Mouse (Mus musculus): Measurements from ENCODE around the gene Gm813.

GRCm38 (mm10) chr16:58662287-58662791 lies 45.6 kb upstream of the Gm813 start:
- TF ChIP-seq GATA1 (IDR thresholded peaks at IDR 0.05; ENCODE audit: borderline replicate concordance, low read length) (no peak), FLI1 (IDR thresholded peaks at IDR 0.05; ENCODE audit: low read length) (no peak)

Measured in megakaryocyte, embryonic 14.5 days (primary cell).